Mouse (Mus musculus): ENCODE data around the gene Cep68.

Cep68 gene

DNA sequence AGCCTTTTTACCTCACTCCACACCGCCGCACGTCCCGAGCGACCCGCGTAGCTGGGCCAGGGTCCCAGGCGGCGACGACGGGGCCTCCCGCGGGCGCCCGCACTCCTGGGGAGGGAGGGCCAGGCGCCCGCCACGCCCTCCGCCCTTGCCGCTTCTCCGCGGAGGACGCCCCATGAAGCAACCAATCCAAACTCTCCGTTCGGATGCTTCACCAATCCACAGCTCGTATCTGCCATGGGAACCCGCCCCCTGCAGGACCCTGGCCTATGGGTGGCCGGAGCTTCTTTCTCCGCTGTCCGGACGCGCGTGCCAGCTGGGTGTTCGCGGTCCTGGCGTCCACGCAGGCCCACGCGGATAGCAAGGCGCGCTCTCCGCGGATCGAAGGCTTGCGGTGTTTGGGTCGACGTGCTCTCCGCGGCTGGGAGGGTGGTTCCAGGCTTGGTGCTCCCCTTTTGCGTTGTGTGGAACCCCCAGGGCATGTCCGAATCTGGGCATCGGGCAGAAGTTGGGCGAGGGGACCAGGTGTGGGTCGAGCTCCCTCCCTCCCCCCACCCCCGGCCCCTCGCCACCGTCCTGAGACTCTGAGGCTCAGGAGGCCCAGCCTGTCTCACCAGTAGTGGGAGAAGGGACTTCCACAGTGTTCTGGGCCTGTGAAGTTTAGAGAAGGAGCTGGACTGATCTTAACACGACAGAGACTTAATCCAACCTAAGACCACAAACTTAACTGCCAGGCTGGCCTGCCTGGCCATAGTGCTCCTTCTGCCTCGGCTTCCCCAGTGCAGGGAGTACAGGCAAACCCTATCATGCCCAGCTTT, at the start of gene Cep68:
TSS of gene Cep68 (minus strand) at position 134 of the 815 bp plus-strand sequence.
- peak; percentile 88 for DNase-seq (ENCODE audit: low read depth, low spot score)

DNA sequence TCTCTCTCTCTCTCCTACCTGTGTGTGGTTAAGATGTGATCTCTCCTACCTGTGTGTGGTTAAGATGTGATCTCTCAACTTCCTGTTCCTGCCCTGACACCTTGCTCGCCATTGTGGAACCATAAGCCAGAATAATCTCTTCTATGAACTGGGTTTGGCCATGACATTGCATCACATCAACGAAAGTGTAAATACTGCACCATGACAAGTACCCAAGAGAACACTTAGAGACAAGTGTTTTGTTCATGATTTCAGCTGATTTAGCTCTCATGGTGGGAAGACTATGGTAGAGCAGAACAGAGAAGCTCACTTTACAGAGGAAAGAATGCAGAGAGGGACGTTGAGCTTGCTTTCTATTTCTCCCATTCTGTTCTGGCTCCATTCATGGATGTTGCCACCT, 35.2 kb upstream of the Cep68 start:
- no peak for DNase-seq (ENCODE audit: low read depth, low spot score)

DNA sequence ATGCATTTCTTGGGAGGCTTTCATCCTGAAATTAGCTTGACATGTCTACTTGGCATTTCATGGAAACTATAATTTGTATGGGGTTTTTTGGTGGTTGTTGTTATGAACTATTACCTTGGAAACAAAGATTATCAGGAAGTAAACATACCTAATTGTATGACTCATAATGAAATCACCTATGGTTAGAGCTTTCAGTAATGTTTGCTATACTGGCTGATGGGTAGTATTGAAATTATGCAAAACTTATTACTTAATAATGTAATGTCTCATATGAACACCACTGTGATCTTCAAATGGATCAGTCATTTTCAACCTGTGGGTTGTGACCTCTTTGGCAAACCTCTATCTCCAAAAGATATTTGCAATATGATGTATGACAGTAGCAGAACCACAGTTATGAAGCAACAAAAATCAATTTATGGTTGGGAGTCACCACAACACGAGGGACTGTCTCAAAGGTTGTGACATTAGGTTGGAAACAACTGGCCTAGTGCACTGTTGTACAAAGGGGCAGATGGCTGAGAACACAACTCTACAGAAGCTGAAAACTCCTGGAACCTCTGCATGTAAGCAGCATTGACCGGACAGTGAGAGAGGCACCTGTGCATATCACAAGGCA, 33.5 kb upstream of the Cep68 start:
- no peak for DNase-seq (ENCODE audit: low read depth, low spot score)

- DNase-seq (ENCODE audit: low read depth, low spot score): no peak
Observed at GRCm38 (mm10) chr11:20280982-20281381, 31.8 kb upstream of the Cep68 start.

- DNase-seq (ENCODE audit: low read depth, low spot score): no peak
Observed at GRCm38 (mm10) chr11:20278702-20279101, 29.5 kb upstream of the Cep68 start.

GRCm38 (mm10) chr11:20277106-20277505, 27.9 kb upstream of the Cep68 start:
- no peak for DNase-seq (ENCODE audit: low read depth, low spot score)

DNA sequence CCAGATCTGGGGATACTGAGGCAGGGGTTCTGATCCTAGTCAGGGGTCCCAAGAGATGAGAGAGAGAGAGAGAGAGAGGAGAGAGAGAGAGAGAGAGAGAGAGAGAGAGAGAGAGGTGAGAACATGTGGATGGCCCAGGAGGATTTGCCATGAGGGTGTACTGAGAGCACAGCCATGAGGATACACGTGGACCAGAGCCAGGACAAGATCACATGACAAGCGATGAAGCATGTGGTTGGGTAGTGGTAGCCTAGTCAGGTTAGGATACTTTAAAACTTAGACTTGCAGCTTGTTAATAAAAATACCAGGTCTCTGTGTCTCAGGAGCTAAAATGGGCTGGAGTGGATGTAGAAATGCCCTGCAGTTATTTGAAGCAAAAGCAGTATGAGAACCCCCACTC, 26.7 kb upstream of the Cep68 start:
- no peak for DNase-seq (ENCODE audit: low read depth, low spot score)

DNA sequence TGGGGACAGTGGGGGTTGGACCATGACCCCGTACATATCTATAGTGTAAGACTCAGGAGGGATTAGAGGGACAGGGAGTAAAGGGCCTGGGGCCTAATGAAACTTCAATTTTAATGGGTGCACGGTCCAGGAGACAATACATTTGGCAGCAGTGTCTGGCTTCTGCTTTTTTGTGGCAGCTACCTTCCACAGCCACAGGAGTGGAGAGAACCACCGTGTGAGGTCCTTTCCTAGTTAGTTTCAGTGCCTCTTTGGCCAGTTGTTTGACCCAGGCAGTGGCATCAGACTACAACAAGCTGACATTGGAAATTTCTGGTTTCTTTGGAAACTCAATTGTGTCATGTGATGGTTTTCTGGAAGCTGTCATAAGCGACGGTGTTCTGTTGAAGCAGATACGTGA, 20.7 kb upstream of the Cep68 start:
- no peak for DNase-seq (ENCODE audit: low read depth, low spot score)

DNA sequence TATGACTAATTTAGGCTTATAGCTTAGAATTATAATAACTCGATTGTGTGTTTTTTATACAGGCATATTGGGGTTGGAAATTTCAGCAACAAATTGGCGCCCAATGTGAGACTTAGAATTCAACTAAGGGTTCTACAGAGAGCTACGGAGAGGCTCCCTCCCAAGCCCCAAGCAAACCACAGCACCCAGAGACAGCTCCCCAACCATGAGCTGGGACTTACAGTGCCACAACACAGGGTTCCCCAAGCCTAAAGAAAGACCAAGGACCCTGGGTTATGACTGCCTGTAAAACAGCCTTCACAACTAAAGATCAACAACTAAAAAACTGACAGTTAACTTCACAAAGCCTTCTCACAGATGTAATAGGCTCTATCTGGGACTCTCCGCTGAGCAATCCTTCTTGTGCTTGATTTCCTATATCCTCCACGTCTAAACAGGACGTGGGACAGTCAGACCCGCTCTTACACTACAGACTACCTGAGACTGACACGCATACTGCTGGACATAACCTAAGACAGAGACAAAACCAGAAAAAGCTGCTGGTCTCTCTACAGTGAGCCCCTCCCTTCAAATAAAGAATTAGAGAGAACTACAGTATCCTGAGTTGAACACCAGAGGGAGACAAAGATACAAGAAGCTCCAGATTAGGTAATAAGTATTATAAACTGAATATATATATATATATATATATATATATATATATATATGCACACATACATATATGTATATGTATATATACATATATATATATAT, 13.6 kb upstream of the Cep68 start:
- DNase-seq (ENCODE audit: low read depth, low spot score): no peak

- DNase-seq (ENCODE audit: low read depth, low spot score): no peak
Observed at GRCm38 (mm10) chr11:20254791-20255190, 5.6 kb upstream of the Cep68 start.

DNA sequence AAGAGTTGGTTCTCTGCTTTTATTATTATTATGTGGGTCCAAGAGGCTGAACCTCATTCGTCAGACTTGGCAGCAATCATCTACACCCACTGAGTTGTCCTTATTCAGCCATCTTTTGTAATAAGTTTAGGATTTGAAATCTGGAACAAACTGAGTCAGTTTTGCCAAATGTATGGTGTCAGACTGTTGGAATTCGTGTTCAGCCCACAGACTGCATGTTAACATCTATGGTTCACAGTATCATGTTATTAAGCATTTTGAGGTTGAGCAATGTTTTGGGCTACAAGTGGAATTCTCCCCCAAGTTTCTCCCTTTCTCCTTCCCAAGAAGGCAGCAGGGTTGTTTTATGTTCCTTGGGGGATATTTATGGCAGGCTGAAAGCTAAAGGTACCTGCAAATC, 3.9 kb upstream of the Cep68 start:
- no peak for DNase-seq (ENCODE audit: low read depth, low spot score)

GRCm38 (mm10) chr11:20250476-20251178, 1.4 kb upstream of the Cep68 start:
- no peak for DNase-seq (ENCODE audit: low read depth, low spot score)

DNA sequence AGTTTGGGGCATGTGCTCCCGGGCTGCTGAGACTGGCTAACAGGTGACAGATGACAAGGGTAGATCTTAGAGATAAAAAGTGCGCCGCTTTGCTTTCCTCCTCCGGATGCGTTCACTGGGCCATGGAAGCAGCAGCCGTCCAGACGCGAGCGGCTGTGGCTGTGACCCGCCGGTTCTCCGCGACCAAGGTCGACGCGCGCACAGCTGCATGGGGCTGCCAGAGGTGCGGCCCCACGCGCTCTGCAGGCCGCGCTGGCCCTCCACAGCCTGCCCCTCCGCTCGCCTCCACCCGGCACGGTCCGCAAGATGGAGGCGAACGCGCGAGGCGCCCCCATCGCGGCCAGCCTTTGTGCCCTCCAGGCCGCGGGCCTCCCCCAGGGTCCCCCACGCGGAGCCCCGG, 389 bp downstream of the Cep68 start:
- no peak for DNase-seq (ENCODE audit: low read depth, low spot score)

GRCm38 (mm10) chr11:20248277-20248676, 952 bp downstream of the Cep68 start:
- no peak for DNase-seq (ENCODE audit: low read depth, low spot score)

GRCm38 (mm10) chr11:20247146-20247855, 1.9 kb downstream of the Cep68 start:
- no peak for DNase-seq (ENCODE audit: low read depth, low spot score)

- no peak for DNase-seq (ENCODE audit: low read depth, low spot score)
Observed at GRCm38 (mm10) chr11:20246616-20247015, 2.6 kb downstream of the Cep68 start.

DNA sequence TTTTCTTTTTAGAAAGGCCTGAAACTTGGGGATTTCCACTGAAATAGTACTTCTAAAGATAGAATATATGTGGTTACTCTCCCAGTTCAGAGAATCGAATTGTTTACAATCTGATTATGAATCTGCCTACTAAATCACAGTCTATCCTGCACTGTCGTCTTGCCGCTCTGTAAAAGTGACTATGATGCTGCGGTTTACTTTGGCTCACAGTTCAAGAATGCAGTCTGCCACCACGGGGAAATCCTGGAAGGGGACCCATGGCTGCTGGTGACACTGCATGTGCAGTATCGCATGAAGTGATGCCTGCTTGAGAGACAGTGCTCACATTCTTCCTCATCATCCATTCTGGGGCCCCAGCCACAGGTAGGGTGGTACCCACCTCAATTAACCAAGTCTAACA, 3.9 kb downstream of the Cep68 start:
- no peak for DNase-seq (ENCODE audit: low read depth, low spot score)

GRCm38 (mm10) chr11:20244336-20245290, 4.6 kb downstream of the Cep68 start:
- DNase-seq (ENCODE audit: low read depth, low spot score): no peak

DNA sequence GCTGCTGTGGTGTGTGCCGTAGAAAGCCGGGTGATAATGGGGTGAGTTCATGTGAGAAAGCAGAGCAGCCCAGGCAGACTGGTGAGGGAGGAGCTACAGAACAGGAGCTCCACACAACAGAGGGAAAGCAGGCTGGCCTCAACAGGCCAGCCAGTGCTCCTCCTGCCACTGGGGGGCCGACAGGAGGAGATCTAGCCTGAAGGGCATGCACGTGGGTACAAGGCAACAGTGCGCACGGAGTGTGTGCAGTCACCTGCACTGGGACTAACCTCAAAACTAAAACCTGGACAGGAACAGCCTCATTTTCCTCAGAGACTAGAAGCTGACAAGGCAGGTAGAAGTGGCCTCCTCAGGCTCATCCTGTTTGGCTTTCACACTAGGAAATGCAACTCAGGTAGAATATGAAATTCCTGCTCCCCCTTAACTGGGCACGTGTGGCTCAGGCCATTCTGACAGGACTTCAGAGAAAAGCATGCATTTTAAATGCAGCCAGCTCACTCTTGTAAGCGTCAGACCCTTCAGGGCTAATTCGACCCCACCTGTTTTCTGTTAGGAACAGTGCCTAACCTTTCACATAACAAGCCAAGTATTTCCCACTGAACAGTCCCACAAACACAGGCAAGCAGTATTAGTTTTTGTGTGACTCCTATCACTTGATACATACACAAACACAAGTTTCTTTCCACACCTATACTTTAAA, 5.9 kb downstream of the Cep68 start:
- no peak for DNase-seq (ENCODE audit: low read depth, low spot score)

Measured in retina, adult 2 months (tissue).